Mouse (Mus musculus) embryonic facial prominence, embryonic 11.5 days (tissue): ENCODE data around the gene Stat6. TPM values are rescaled to one million over a fixed set of nuclear protein-coding genes. Genes with fewer than 3 reads are reported as not detected.

Experiments
- ATAC-seq: fragments of 200-750 bp; cut with Nextera tagmentation; replicated peaks from 2 replicates; pipeline ENCODE4 v1.8.0; 2017; ENCODE audit warnings: low read depth; ENCODE audit not compliant: insufficient number of reproducible peaks, low FRiP score, low TSS enrichment
- DNase-seq: peaks from one replicate; pipeline ENCODE4 v3.0.0-alpha.2; 2015; ENCODE audit warnings: low spot score
- H3K27ac ChIP-seq: fragments of 300-500 bp; sonication (generic); replicated peaks from 2 replicates; pipeline ENCODE4 v1.5.1; 2014; ENCODE audit warnings: mild to moderate bottlenecking, low read depth, low read length, control low read depth
- H3K27me3 ChIP-seq: fragments of 300-500 bp; sonication (generic); 2 replicates; pipeline ENCODE4 v1.6.1; 2014; ENCODE audit warnings: mild to moderate bottlenecking, low read length, moderate library complexity, mixed read lengths; ENCODE audit not compliant: control insufficient read depth, insufficient read depth
- H3K36me3 ChIP-seq: fragments of 300-500 bp; sonication (generic); replicated peaks from 2 replicates; pipeline ENCODE4 v1.6.1; 2014; ENCODE audit warnings: low read depth, mild to moderate bottlenecking, low read length, moderate library complexity, mixed read lengths; ENCODE audit not compliant: control insufficient read depth, insufficient read depth
- H3K4me1 ChIP-seq: fragments of 300-500 bp; sonication (generic); 2 replicates; pipeline ENCODE4 v1.6.1; 2014; ENCODE audit warnings: low read length, mixed read lengths; ENCODE audit not compliant: control insufficient read depth, insufficient read depth
- H3K4me2 ChIP-seq: fragments of 300-500 bp; sonication (generic); 2 replicates; pipeline ENCODE4 v1.6.1; 2014; ENCODE audit warnings: low read depth, mild to moderate bottlenecking, control low read depth, low read length, moderate library complexity
- H3K4me3 ChIP-seq: fragments of 300-500 bp; sonication (generic); 2 replicates; pipeline ENCODE4 v1.5.1; 2014; ENCODE audit warnings: low read depth, low read length, control low read depth
- H3K9ac ChIP-seq: fragments of 300-500 bp; sonication (generic); replicated peaks from 2 replicates; pipeline ENCODE4 v1.6.1; 2014; ENCODE audit warnings: mild to moderate bottlenecking, control low read depth, low read length
- H3K9me3 ChIP-seq: fragments of 300-500 bp; sonication (generic); replicated peaks from 2 replicates; pipeline ENCODE4 v1.6.1; 2016; ENCODE audit warnings: mild to moderate bottlenecking, low read length, inconsistent platforms, mixed read lengths; ENCODE audit not compliant: control insufficient read depth
- WGBS: fragments of 180-500 bp; shearing (Covaris S2); extraction: QIAGEN DNeasy Blood & Tissue Kit; methylation state at CpG from one replicate; pipeline ENCODE4 v1.1.7; 2014; 5-methylcytosine and 5-hydroxymethylcytosine counted together
- polyA plus RNA-seq: library from polyadenylated mRNA; unstranded; fragments of >200 nt; fragmentation: Nextera tagmentation; extraction: Ambion mirVana; gene quantifications from 2 replicates; pipeline ENCODE4 v1.2.1, GENCODE M21; 2014

Stat6 gene
- polyA plus RNA-seq, 1 experiment from 2014 or later = 8.2 TPM

GRCm38 (mm10) chr10:127617294-127617693 is 25.5 kb upstream of the Stat6 start:
- no peaks in the 10 kb centered on the region for H3K9me3 ChIP-seq
- no peak for DNase-seq
- ATAC-seq = no peak
- no peaks in the 10 kb centered on the region for H3K27me3 ChIP-seq
- no peak overlapping the region for H3K4me3 ChIP-seq
- whole genome bisulfite sequencing = 46% methylated on average over 4 of the region's 4 CpGs
- H3K9ac ChIP-seq = 0 out of 2 replicates have a peak overlapping the region, but pooled peaks have one; percentile 32
- no peak overlapping the region for H3K27ac ChIP-seq
- peaks cover 2% of the 10 kb centered on the region for H3K36me3 ChIP-seq
- peak overlapping the region; percentile 16 for H3K4me2 ChIP-seq
- peaks cover 23% of the 10 kb centered on the region for H3K4me1 ChIP-seq

- Histone ChIP-seq H3K27ac (no peak overlapping the region), H3K4me2 (peak overlapping the region; percentile 89), H3K9me3 (no peaks in the 10 kb centered on the region), H3K4me3 (no peak overlapping the region), H3K27me3 (no peaks in the 10 kb centered on the region), H3K4me1 (peaks cover 23% of the 10 kb centered on the region), H3K36me3 (no peaks in the 10 kb centered on the region), H3K9ac (no peak overlapping the region)
- WGBS = 44% methylated on average over 6 of the region's 6 CpGs
- no peak for ATAC-seq
- DNase-seq = no peak
These were observed 24.6 kb upstream of the Stat6 start for GRCm38 (mm10) chr10:127618173-127618572.

GRCm38 (mm10) chr10:127619119-127619721 is 23.6 kb upstream of the Stat6 start:
- H3K9ac ChIP-seq = peak overlapping the region; percentile 89
- H3K4me1 ChIP-seq = peaks cover 21% of the 10 kb centered on the region
- no peaks in the 10 kb centered on the region for H3K27me3 ChIP-seq
- ATAC-seq (no peak), DNase-seq (no peak)
- WGBS = 26% methylated on average over 8 of the region's 8 CpGs
- H3K9me3 ChIP-seq = no peaks in the 10 kb centered on the region
- peak overlapping the region; percentile 78 for H3K4me3 ChIP-seq
- H3K36me3 ChIP-seq = no peaks in the 10 kb centered on the region
- H3K4me2 ChIP-seq = peak overlapping the region; percentile 89
- peak overlapping the region; percentile 96; the same call in 1 of the 2 replicates for H3K27ac ChIP-seq

- Histone ChIP-seq H3K4me1 (peaks cover 14% of the 10 kb centered on the region), H3K4me2 (peak overlapping the region; percentile 89), H3K27me3 (no peaks in the 10 kb centered on the region), H3K36me3 (no peaks in the 10 kb centered on the region), H3K4me3 (peak overlapping the region; percentile 78), H3K9me3 (no peaks in the 10 kb centered on the region), H3K27ac (peak overlapping the region; percentile 96), H3K9ac (peak overlapping the region; percentile 89)
- peak; percentile 1 for ATAC-seq
- 0% methylated on average over 11 of the region's 12 CpGs for WGBS
- DNase-seq = peak; percentile 49
These were observed 22.8 kb upstream of the Stat6 start for GRCm38 (mm10) chr10:127619941-127620405.

GRCm38 (mm10) chr10:127620406-127621190 is 22.2 kb upstream of the Stat6 start, which contains the start of gene Lrp1:
Gene Lrp1 (minus strand): TSS chr10:127621148.
- ATAC-seq (peak; percentile 78), DNase-seq (peak; percentile 79)
- Histone ChIP-seq H3K9me3 (no peaks in the 10 kb centered on the region), H3K36me3 (no peaks in the 10 kb centered on the region), H3K27ac (peak within 1 kb of the TSS; percentile 96), H3K9ac (peak within 1 kb of the TSS; percentile 89), H3K4me1 (peaks cover 10% of the 10 kb centered on the region), H3K4me3 (peak within 1 kb of the TSS; percentile 78), H3K27me3 (no peaks in the 10 kb centered on the region), H3K4me2 (peak within 1 kb of the TSS; percentile 90)
- 0% methylated on average over 21 of the region's 32 CpGs for WGBS

GRCm38 (mm10) chr10:127621191-127622056 is 21.4 kb upstream of the Stat6 start:
- Histone ChIP-seq H3K27ac (peak overlapping the region; percentile 96), H3K27me3 (no peaks in the 10 kb centered on the region), H3K4me3 (peak overlapping the region; percentile 78), H3K4me2 (peak overlapping the region; percentile 90), H3K9me3 (no peaks in the 10 kb centered on the region), H3K9ac (peak overlapping the region; percentile 79), H3K36me3 (no peaks in the 10 kb centered on the region), H3K4me1 (peaks cover 10% of the 10 kb centered on the region)
- ATAC-seq (peak; percentile 87), DNase-seq (peak; percentile 91)
- under 1% methylated on average over 38 of the region's 39 CpGs for WGBS

- peak; percentile 73 for DNase-seq
- Histone ChIP-seq H3K4me2 (peak overlapping the region; percentile 90), H3K4me3 (peak overlapping the region; percentile 78), H3K27ac (peak overlapping the region; percentile 96), H3K27me3 (no peaks in the 10 kb centered on the region), H3K36me3 (no peaks in the 10 kb centered on the region), H3K9ac (peak overlapping the region; percentile 79), H3K4me1 (peaks cover 10% of the 10 kb centered on the region), H3K9me3 (no peaks in the 10 kb centered on the region)
- under 1% methylated on average over 13 of the region's 13 CpGs for WGBS
- no peak for ATAC-seq
These were observed 20.8 kb upstream of the Stat6 start for GRCm38 (mm10) chr10:127622057-127622392.
